Mouse (Mus musculus): Measurements from ENCODE around the gene Rps21. TPM values are rescaled to one million over a fixed set of nuclear protein-coding genes. Genes with fewer than 3 reads are reported as not detected.

Rps21 gene
- polyA plus RNA-seq, 1 experiment from 2014 or later = 390 TPM

DNA sequence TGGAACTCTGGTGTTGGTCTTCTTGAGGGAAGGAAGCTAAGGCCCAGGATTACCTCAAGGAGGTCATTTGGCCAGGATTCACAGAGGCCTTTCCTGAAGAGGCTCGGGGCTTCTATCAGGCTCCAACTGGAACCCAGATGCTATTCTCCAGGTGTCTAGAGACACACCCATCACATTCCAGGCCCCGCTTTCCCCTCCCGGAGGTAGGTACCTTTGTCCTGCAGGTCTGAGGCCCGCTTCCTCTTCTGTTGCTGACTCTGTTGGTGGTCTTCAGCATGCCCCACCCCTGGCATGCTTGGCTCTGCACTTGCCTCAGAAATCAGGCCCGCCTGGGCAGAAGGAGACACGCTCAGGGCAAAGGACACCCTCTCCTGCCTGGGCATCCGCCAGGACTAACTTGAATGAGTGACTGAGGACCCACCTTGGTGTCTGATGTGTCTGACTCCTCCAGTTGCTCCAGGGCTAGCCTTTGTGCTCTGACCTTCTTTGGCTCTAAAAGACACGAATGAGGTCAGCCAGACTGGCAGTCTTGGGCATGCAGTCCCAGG, 20.7 kb downstream of the Rps21 start:
- H3K27me3 ChIP-seq (ENCODE audit: control insufficient read depth, insufficient read depth, low read length) = no peaks in the 10 kb centered on the region; the same call in 1 of the 2 replicates
- no peak overlapping the region for H3K4me2 ChIP-seq
- H3K36me3 ChIP-seq (ENCODE audit: control insufficient read depth, insufficient read depth, low read length) = no peaks in the 10 kb centered on the region
- no peaks in the 10 kb centered on the region for H3K9me3 ChIP-seq (replicated peaks; ENCODE audit: control insufficient read depth, low read length)
- peaks cover 25% of the 10 kb centered on the region for H3K4me1 ChIP-seq (ENCODE audit: control insufficient read depth, insufficient read depth, low read length)
- no peak overlapping the region for H3K27ac ChIP-seq (ENCODE audit: low read depth, low read length)
- H3K4me3 ChIP-seq (ENCODE audit: low read depth, low read length) = no peak overlapping the region
- no peak overlapping the region for H3K9ac ChIP-seq (ENCODE audit: low read depth, low read length)
- whole genome bisulfite sequencing (ENCODE audit: insufficient replicate concordance) = 75% methylated on average over 8 of the region's 8 CpGs
- ATAC-seq (replicated peaks; ENCODE audit: insufficient number of reproducible peaks, low FRiP score, low TSS enrichment) = no peak

DNA sequence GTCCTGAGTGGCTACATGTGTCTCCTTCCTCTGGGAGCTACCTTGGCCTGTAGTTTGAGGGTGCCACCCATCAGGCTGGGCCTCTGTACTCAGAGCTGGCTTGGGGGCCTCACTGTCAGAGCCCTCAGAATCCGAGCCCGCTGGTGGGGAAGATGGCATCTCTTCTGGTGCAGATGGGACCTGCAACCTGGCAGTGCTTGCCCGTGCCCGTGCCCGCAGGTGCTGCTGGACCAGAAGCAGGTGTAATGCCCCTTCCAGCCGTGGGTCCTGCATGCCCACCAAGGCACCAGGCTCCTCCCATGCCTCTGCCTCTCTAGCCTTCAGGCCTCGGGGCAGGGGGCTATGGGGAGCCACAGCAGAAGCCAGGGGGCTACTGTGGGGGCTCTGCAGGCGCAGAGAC, 22.1 kb downstream of the Rps21 start:
- H3K27me3 ChIP-seq (ENCODE audit: control insufficient read depth, insufficient read depth, low read length) = no peaks in the 10 kb centered on the region; the same call in 1 of the 2 replicates
- no peak for ATAC-seq (replicated peaks; ENCODE audit: insufficient number of reproducible peaks, low FRiP score, low TSS enrichment)
- H3K4me3 ChIP-seq (ENCODE audit: low read depth, low read length) = no peak overlapping the region
- H3K4me2 ChIP-seq = no peak overlapping the region
- H3K36me3 ChIP-seq (ENCODE audit: control insufficient read depth, insufficient read depth, low read length) = no peaks in the 10 kb centered on the region
- no peaks in the 10 kb centered on the region for H3K9me3 ChIP-seq (replicated peaks; ENCODE audit: control insufficient read depth, low read length)
- peaks cover 22% of the 10 kb centered on the region for H3K4me1 ChIP-seq (ENCODE audit: control insufficient read depth, insufficient read depth, low read length)
- WGBS (ENCODE audit: insufficient replicate concordance) = 84% methylated on average over 8 of the region's 8 CpGs
- H3K27ac ChIP-seq (ENCODE audit: low read depth, low read length) = no peak overlapping the region
- no peak overlapping the region for H3K9ac ChIP-seq (ENCODE audit: low read depth, low read length)

DNA sequence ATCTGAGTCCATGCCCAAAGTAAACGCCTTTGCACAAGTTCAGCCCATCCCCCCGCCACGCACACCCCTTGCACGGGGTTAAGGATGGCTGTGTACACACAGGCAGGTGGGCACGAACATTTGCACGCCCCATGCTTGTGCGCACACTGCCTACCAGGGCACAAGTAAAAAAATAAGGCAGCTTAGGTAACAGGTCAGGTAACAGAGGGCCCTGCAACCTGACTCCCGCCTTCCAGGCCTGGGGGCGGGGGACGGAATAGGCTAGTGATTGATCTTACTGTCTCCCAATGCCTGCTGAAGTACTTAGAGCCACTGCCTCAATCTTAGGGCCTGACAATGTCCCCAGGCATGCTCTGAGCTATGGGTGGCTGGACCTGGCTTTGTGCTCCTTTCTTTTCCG, 31.8 kb downstream of the Rps21 start:
- ATAC-seq (replicated peaks; ENCODE audit: insufficient number of reproducible peaks, low FRiP score, low TSS enrichment) = no peak
- Histone ChIP-seq H3K4me2 (no peak overlapping the region), H3K9me3 (replicated peaks; ENCODE audit: control insufficient read depth, low read length) (no peaks in the 10 kb centered on the region), H3K4me1 (ENCODE audit: control insufficient read depth, insufficient read depth, low read length) (peaks cover 22% of the 10 kb centered on the region), H3K27me3 (ENCODE audit: control insufficient read depth, insufficient read depth, low read length) (no peaks in the 10 kb centered on the region), H3K9ac (ENCODE audit: low read depth, low read length) (no peak overlapping the region), H3K27ac (ENCODE audit: low read depth, low read length) (no peak overlapping the region), H3K4me3 (ENCODE audit: low read depth, low read length) (no peak overlapping the region), H3K36me3 (ENCODE audit: control insufficient read depth, insufficient read depth, low read length) (no peaks in the 10 kb centered on the region)
- 63% methylated on average over 11 of the region's 11 CpGs for WGBS (ENCODE audit: insufficient replicate concordance)

DNA sequence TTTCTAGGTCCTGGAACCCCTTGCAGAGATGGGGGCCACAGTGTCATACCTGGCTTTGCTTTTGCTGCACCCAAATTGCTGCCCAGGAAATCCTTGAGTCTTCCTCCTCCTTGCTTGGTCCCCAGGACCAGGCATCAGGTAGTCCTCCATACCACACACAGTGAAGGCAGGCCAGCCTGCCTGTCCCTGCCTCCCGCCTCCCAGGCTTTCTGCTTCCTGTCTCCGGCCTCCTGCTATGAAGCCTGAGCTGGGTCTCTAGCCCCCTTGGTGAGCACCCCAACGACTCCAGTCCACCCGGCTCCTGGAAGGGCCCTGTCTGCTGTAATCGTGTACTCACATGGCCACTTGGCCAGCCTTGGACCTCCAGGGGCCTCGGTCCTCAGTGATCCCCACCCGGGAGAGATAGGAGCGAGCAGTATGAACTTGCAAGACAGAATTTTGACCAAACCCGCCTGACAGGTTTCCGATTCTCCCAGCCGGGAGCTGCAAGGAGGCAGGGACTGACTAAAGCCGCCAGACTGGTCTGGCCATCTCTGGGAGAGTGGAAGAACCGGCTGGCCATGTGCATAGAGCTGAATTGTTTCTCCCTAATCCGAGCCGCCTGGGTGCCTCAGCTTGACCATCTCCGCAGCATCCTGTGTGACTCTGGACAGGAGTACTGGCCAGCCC, 32.4 kb downstream of the Rps21 start, which contains the start of gene Rbbp8nl:
TSS of gene Rbbp8nl (minus strand) at position 440 of the 669 bp plus-strand sequence.
- Histone ChIP-seq H3K9ac (ENCODE audit: low read depth, low read length) (no peak within 1 kb of the TSS), H3K4me3 (ENCODE audit: low read depth, low read length) (no peak within 1 kb of the TSS)
- no peak for ATAC-seq (replicated peaks; ENCODE audit: insufficient number of reproducible peaks, low FRiP score, low TSS enrichment)

DNA sequence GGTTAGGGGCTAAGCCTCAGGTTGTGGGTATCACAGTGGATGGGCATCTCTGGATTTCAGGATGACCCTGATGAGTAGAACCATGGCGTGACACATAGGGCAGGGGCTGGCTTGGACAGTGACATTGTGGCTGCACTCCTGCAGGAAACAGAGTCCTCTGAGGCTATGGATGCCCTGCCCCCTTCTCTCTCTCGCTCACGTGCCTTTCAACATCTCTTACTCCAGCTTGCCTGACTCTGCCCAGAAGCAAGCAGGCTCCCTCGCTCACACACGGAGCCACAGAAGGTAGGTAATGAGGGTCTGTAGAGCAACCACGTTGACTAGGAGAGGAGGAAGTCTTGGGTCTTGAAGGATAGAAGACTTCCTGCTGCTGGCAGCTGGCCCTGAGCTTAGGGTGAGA, 33.3 kb downstream of the Rps21 start:
- Histone ChIP-seq H3K4me3 (ENCODE audit: low read depth, low read length) (no peak overlapping the region), H3K9me3 (replicated peaks; ENCODE audit: control insufficient read depth, low read length) (no peaks in the 10 kb centered on the region), H3K27me3 (ENCODE audit: control insufficient read depth, insufficient read depth, low read length) (no peaks in the 10 kb centered on the region), H3K27ac (ENCODE audit: low read depth, low read length) (no peak overlapping the region), H3K4me2 (peak overlapping the region; percentile 43), H3K36me3 (ENCODE audit: control insufficient read depth, insufficient read depth, low read length) (no peaks in the 10 kb centered on the region), H3K4me1 (ENCODE audit: control insufficient read depth, insufficient read depth, low read length) (peaks cover 22% of the 10 kb centered on the region), H3K9ac (ENCODE audit: low read depth, low read length) (no peak overlapping the region)
- 29% methylated on average over 6 of the region's 6 CpGs for WGBS (ENCODE audit: insufficient replicate concordance)
- no peak for ATAC-seq (replicated peaks; ENCODE audit: insufficient number of reproducible peaks, low FRiP score, low TSS enrichment)

More for the DNA sequence above, 32.4 kb downstream of the Rps21 start, which contains the start of gene Rbbp8nl:
- WGBS (ENCODE audit: insufficient replicate concordance) = 38% methylated on average over 16 of the region's 16 CpGs
- no peaks in the 10 kb centered on the region for H3K9me3 ChIP-seq (replicated peaks; ENCODE audit: control insufficient read depth, low read length)
- no peaks in the 10 kb centered on the region for H3K36me3 ChIP-seq (ENCODE audit: control insufficient read depth, insufficient read depth, low read length)
- peaks cover 22% of the 10 kb centered on the region for H3K4me1 ChIP-seq (ENCODE audit: control insufficient read depth, insufficient read depth, low read length)
- no peak within 1 kb of the TSS for H3K27ac ChIP-seq (ENCODE audit: low read depth, low read length)
- H3K4me2 ChIP-seq = peak within 1 kb of the TSS; percentile 43
- H3K27me3 ChIP-seq (ENCODE audit: control insufficient read depth, insufficient read depth, low read length) = no peaks in the 10 kb centered on the region

DNA sequence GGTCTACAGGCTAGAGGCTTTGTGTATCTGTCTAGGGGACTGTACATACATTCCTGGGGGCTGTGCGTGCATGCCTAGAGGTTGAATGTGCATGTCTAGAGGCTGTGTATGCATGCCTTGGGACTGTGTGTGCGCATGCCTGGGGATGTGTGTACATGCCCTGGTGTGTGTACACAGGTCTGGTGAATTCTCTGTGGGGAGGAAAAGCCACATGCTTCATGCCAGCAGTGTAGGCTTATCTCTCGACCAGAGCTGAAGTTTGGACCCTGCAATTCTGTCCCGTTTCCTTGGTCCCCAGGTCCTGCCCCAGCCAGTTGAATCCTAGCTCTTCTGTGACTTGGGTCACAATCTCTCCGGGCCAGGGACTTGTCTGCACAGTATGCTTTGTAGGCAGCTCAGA, 34.4 kb downstream of the Rps21 start:
- no peaks in the 10 kb centered on the region for H3K27me3 ChIP-seq (ENCODE audit: control insufficient read depth, insufficient read depth, low read length)
- H3K36me3 ChIP-seq (ENCODE audit: control insufficient read depth, insufficient read depth, low read length) = no peaks in the 10 kb centered on the region
- H3K4me1 ChIP-seq (ENCODE audit: control insufficient read depth, insufficient read depth, low read length) = peaks cover 22% of the 10 kb centered on the region
- H3K27ac ChIP-seq (ENCODE audit: low read depth, low read length) = no peak overlapping the region
- no peak overlapping the region for H3K9ac ChIP-seq (ENCODE audit: low read depth, low read length)
- H3K4me3 ChIP-seq (ENCODE audit: low read depth, low read length) = no peak overlapping the region
- ATAC-seq (replicated peaks; ENCODE audit: insufficient number of reproducible peaks, low FRiP score, low TSS enrichment) = no peak
- 74% methylated on average over 5 of the region's 5 CpGs for WGBS (ENCODE audit: insufficient replicate concordance)
- H3K4me2 ChIP-seq = peak overlapping the region; percentile 16; the same call in 1 of the 2 replicates
- no peaks in the 10 kb centered on the region for H3K9me3 ChIP-seq (replicated peaks; ENCODE audit: control insufficient read depth, low read length)

DNA sequence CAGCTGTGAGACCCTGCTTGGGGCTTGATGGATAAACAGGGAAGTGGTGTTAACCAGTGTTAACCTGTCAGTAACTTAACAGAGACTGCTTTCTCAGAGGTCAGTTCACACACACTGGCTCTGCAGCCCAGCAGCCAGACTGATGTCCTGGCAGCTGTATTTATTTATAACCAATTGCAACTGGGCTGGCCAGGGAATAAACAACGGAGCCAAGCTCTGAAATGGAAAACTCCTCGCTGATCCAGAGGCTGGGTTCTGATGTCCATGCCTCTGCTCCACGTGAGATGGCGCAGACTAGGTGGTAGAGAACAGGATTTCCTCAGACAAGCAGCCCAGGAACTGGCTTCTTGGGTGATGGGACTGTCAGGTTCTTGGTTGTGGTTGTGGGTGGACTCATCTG, 34.8 kb downstream of the Rps21 start:
- H3K27me3 ChIP-seq (ENCODE audit: control insufficient read depth, insufficient read depth, low read length) = no peaks in the 10 kb centered on the region
- 65% methylated on average over 4 of the region's 4 CpGs for WGBS (ENCODE audit: insufficient replicate concordance)
- H3K36me3 ChIP-seq (ENCODE audit: control insufficient read depth, insufficient read depth, low read length) = no peaks in the 10 kb centered on the region
- no peak for ATAC-seq (replicated peaks; ENCODE audit: insufficient number of reproducible peaks, low FRiP score, low TSS enrichment)
- H3K4me1 ChIP-seq (ENCODE audit: control insufficient read depth, insufficient read depth, low read length) = peaks cover 22% of the 10 kb centered on the region
- H3K9me3 ChIP-seq (replicated peaks; ENCODE audit: control insufficient read depth, low read length) = no peaks in the 10 kb centered on the region
- no peak overlapping the region for H3K27ac ChIP-seq (ENCODE audit: low read depth, low read length)
- H3K4me3 ChIP-seq (ENCODE audit: low read depth, low read length) = no peak overlapping the region
- H3K4me2 ChIP-seq = no peak overlapping the region
- H3K9ac ChIP-seq (ENCODE audit: low read depth, low read length) = no peak overlapping the region

DNA sequence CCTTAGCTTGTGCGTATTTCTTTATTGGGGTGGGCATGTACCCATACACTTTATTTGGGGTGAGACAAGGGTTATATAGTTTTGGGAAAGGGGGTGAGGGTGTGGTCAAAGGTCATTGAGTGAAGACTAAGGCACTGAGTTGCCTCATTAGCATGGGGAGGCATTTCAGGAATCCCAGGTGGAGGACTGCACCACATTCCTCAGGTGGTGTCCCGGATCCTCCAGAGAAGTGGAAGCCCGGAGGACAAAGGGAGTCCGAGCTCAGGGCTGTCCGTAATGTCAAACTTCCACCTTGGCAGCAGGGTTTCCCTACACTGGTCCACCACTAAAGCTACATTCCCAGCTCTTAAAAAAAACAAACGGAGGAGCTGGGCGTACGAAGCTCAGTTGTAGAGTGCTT, 35.7 kb downstream of the Rps21 start:
- Histone ChIP-seq H3K4me2 (no peak overlapping the region), H3K4me1 (ENCODE audit: control insufficient read depth, insufficient read depth, low read length) (peaks cover 22% of the 10 kb centered on the region), H3K9ac (ENCODE audit: low read depth, low read length) (no peak overlapping the region), H3K36me3 (ENCODE audit: control insufficient read depth, insufficient read depth, low read length) (no peaks in the 10 kb centered on the region), H3K9me3 (replicated peaks; ENCODE audit: control insufficient read depth, low read length) (no peaks in the 10 kb centered on the region), H3K27ac (ENCODE audit: low read depth, low read length) (no peak overlapping the region), H3K4me3 (ENCODE audit: low read depth, low read length) (no peak overlapping the region), H3K27me3 (ENCODE audit: control insufficient read depth, insufficient read depth, low read length) (no peaks in the 10 kb centered on the region)
- 71% methylated on average over 8 of the region's 8 CpGs for WGBS (ENCODE audit: insufficient replicate concordance)
- no peak for ATAC-seq (replicated peaks; ENCODE audit: insufficient number of reproducible peaks, low FRiP score, low TSS enrichment)

DNA sequence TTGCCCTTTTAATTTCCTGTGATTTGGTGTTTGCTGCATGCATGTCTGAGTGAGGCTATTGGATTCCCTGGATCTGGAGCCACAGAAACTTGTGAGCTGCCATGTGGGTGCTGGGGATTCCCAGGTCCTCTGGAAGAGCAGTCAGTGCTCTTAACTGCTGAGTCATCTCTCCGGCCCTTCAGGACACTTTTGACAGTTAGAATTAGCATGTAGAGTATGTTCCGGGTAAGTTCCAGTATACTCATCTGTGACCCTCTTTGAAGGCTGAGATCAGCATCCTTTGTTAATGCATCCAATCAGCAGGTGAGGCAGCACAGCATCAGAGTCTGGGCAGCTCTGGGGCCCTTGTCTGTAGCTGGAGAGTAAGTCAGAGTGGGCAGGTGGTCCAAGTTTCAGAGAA, 43.1 kb downstream of the Rps21 start:
- no peak overlapping the region for H3K9ac ChIP-seq (ENCODE audit: low read depth, low read length)
- no peaks in the 10 kb centered on the region for H3K27me3 ChIP-seq (ENCODE audit: control insufficient read depth, insufficient read depth, low read length)
- no peak overlapping the region for H3K27ac ChIP-seq (ENCODE audit: low read depth, low read length)
- H3K9me3 ChIP-seq (replicated peaks; ENCODE audit: control insufficient read depth, low read length) = no peaks in the 10 kb centered on the region
- peaks cover 11% of the 10 kb centered on the region for H3K4me1 ChIP-seq (ENCODE audit: control insufficient read depth, insufficient read depth, low read length)
- no peak for ATAC-seq (replicated peaks; ENCODE audit: insufficient number of reproducible peaks, low FRiP score, low TSS enrichment)
- no peak overlapping the region for H3K4me3 ChIP-seq (ENCODE audit: low read depth, low read length)
- no peak overlapping the region for H3K4me2 ChIP-seq
- WGBS (ENCODE audit: insufficient replicate concordance) = 44% methylated on average over 2 of the region's 2 CpGs
- no peaks in the 10 kb centered on the region for H3K36me3 ChIP-seq (ENCODE audit: control insufficient read depth, insufficient read depth, low read length)

Measured in heart, embryonic 11.5 days (tissue).